Mouse (Mus musculus) limb, embryonic 13.5 days (tissue): ENCODE data around the gene Tram2. TPM values are rescaled to one million over a fixed set of nuclear protein-coding genes. Genes with fewer than 3 reads are reported as not detected.

Source experiments
- ATAC-seq: fragments of 200-750 bp; cut with Nextera tagmentation; 2 replicates; pipeline ENCODE4 v1.8.0; 2017; ENCODE audit warnings: low read depth, moderate number of reproducible peaks, moderate TSS enrichment; ENCODE audit not compliant: low FRiP score
- H3K27ac ChIP-seq: fragments of 300-500 bp; sonication (generic); 2 replicates; pipeline ENCODE4 v1.5.1; 2015; ENCODE audit warnings: inconsistent platforms, mild to moderate bottlenecking, moderate library complexity
- H3K27me3 ChIP-seq: fragments of 300-500 bp; sonication (generic); 2 replicates; pipeline ENCODE4 v1.6.1; 2015; ENCODE audit warnings: mild to moderate bottlenecking, inconsistent platforms
- H3K36me3 ChIP-seq: fragments of 300-500 bp; sonication (generic); 2 replicates; pipeline ENCODE4 v1.6.1; 2015; ENCODE audit warnings: inconsistent platforms, mild to moderate bottlenecking, moderate library complexity
- H3K4me1 ChIP-seq: fragments of 300-500 bp; sonication (generic); 2 replicates; pipeline ENCODE4 v1.6.1; 2015; ENCODE audit warnings: inconsistent platforms
- H3K4me2 ChIP-seq: fragments of 300-500 bp; sonication (generic); replicated peaks from 2 replicates; pipeline ENCODE4 v1.6.1; 2015; ENCODE audit warnings: inconsistent platforms, mild to moderate bottlenecking, moderate library complexity
- H3K4me3 ChIP-seq: fragments of 300-500 bp; sonication (generic); 2 replicates; pipeline ENCODE4 v1.5.1; 2015; ENCODE audit warnings: moderate library complexity, mild to moderate bottlenecking, inconsistent platforms
- H3K9ac ChIP-seq: fragments of 300-500 bp; sonication (generic); 2 replicates; pipeline ENCODE4 v1.6.1; 2015; ENCODE audit warnings: mild to moderate bottlenecking, inconsistent platforms
- H3K9me3 ChIP-seq: fragments of 300-500 bp; sonication (generic); 2 replicates; pipeline ENCODE4 v1.6.1; 2016; ENCODE audit warnings: inconsistent platforms
- WGBS: fragments of 180-500 bp; shearing (Covaris S2); methylation state at CpG from one replicate; pipeline ENCODE4 v1.1.7; 2015; 5-methylcytosine and 5-hydroxymethylcytosine counted together
- polyA plus RNA-seq: library from polyadenylated mRNA; unstranded; fragments of >200 nt; fragmentation: Nextera tagmentation; extraction: Ambion mirVana; gene quantifications from 2 replicates; pipeline ENCODE4 v1.2.1, GENCODE M21; 2015

The Tram2 gene
- 11.6 and 12.4 TPM in 2 replicates for polyA plus RNA-seq

- Histone ChIP-seq H3K9me3 (no peaks in the 10 kb centered on the region), H3K27me3 (no peaks in the 10 kb centered on the region), H3K9ac (peak within 1 kb of the TSS; percentile 83), H3K4me1 (peaks cover 47% of the 10 kb centered on the region), H3K4me2 (peak within 1 kb of the TSS; percentile 83), H3K27ac (peak within 1 kb of the TSS; percentile 92), H3K36me3 (no peaks in the 10 kb centered on the region), H3K4me3 (peak within 1 kb of the TSS; percentile 58)
- 2% methylated on average over 48 of the region's 52 CpGs for WGBS
- ATAC-seq: peak; percentile 93
Observed at GRCm38 (mm10) chr1:21079217-21079773, at the start of gene Tram2. TSS of gene Tram2 (minus strand) at chr1:21079229.

- Histone ChIP-seq H3K4me1 (no peaks in the 10 kb centered on the region), H3K4me3 (no peak overlapping the region), H3K9me3 (peaks cover 8% of the 10 kb centered on the region; the same call in 1 of the 2 replicates), H3K9ac (no peak overlapping the region), H3K27ac (peak overlapping the region; percentile 69; the same call in 1 of the 2 replicates), H3K27me3 (no peaks in the 10 kb centered on the region), H3K36me3 (no peaks in the 10 kb centered on the region), H3K4me2 (no peak overlapping the region)
- 66% methylated on average over 14 of the region's 14 CpGs for WGBS
- ATAC-seq: peak; percentile 48; the same call in 1 of the 2 replicates
Observed at GRCm38 (mm10) chr1:21124713-21125336, 45.8 kb upstream of the Tram2 start.

DNA sequence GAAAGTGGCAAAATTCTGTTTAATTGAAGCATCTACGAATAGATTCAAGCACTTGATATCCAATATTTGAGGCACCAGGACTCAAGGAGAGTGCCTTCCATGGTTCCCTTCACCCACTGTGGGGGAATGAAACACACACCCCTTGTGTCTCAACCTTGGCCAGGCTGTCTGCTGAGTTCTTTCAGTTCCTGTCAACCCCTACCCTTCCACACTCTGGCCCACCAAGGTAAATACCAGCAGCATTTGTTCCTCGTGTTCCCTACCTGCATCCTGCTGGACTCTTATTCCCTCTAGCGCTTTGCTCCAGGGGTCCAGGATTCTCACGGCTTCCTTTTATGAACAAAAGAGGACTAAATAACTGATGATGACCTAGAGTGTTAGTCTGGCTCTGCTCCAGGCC, 24.8 kb upstream of the Tram2 start:
- Histone ChIP-seq H3K9me3 (no peaks in the 10 kb centered on the region), H3K4me1 (peaks cover 7% of the 10 kb centered on the region; the same call in 1 of the 2 replicates), H3K4me2 (no peak overlapping the region), H3K27me3 (no peaks in the 10 kb centered on the region), H3K9ac (no peak overlapping the region), H3K27ac (no peak overlapping the region), H3K36me3 (no peaks in the 10 kb centered on the region), H3K4me3 (no peak overlapping the region)
- no peak for ATAC-seq
- WGBS: 82% methylated on average over 4 of the region's 4 CpGs

DNA sequence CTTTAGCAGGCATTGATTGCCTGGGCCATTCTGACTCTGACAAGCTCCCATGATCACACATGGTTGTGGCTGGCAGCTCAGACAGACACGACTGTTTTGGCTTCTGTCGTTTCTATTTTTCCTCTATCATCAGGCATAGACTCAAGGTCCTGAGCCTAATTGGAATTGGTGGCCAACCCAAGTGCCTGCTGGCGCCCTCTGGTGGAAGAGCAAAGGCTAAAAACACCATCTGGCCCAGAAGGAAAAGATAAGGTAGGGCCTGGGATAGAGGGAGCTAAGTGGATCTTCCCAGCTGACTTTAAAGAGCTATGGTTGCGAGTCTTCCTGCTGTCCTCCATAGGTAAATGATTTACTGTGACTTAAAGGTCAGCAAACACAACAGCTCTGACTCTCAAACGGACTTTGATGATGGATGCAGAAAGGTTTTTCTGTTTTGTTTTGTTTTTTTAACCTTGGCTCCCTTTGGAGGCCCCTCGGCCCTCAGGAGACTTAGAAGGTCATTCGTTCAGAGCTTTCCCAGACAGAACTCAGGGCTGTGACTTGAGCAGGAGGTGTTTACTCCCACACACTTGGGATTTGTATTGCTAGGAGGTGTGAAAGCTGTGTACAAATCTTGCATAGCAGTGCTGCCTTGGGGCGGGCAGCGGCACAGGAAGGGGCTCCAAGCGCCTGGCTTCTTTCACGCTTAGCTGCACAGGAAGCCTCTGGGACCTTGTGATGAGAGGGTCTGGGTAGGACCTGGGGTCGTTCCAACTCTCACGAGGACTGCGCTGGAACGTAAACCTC, 22.4 kb upstream of the Tram2 start:
- ATAC-seq: peak; percentile 51
- Histone ChIP-seq H3K4me1 (peaks cover 7% of the 10 kb centered on the region; the same call in 1 of the 2 replicates), H3K9me3 (no peaks in the 10 kb centered on the region), H3K9ac (no peak overlapping the region), H3K27me3 (no peaks in the 10 kb centered on the region), H3K36me3 (no peaks in the 10 kb centered on the region), H3K4me3 (no peak overlapping the region), H3K4me2 (peak overlapping the region; percentile 25; the same call in 1 of the 2 replicates), H3K27ac (no peak overlapping the region)
- 35% methylated on average over 15 of the region's 15 CpGs for WGBS

- Histone ChIP-seq H3K36me3 (no peaks in the 10 kb centered on the region), H3K4me2 (no peak overlapping the region), H3K9me3 (no peaks in the 10 kb centered on the region), H3K27ac (no peak overlapping the region), H3K27me3 (no peaks in the 10 kb centered on the region), H3K4me3 (no peak overlapping the region), H3K4me1 (peaks cover 7% of the 10 kb centered on the region; the same call in 1 of the 2 replicates), H3K9ac (no peak overlapping the region)
- 82% methylated on average over 4 of the region's 4 CpGs for WGBS
- ATAC-seq: no peak
Observed at GRCm38 (mm10) chr1:21100726-21101125, 21.7 kb upstream of the Tram2 start.

GRCm38 (mm10) chr1:21097001-21097989, 18.3 kb upstream of the Tram2 start:
- 81% methylated on average over 23 of the region's 23 CpGs for WGBS
- Histone ChIP-seq H3K27ac (no peak overlapping the region), H3K4me1 (peaks cover 7% of the 10 kb centered on the region; the same call in 1 of the 2 replicates), H3K27me3 (no peaks in the 10 kb centered on the region), H3K4me2 (no peak overlapping the region), H3K4me3 (no peak overlapping the region), H3K9me3 (no peaks in the 10 kb centered on the region), H3K9ac (no peak overlapping the region), H3K36me3 (no peaks in the 10 kb centered on the region)
- 0 out of 2 replicates have a peak, but pooled peaks have one; percentile 60 for ATAC-seq

- ATAC-seq: no peak
- WGBS: 68% methylated on average over 4 of the region's 4 CpGs
- Histone ChIP-seq H3K36me3 (no peaks in the 10 kb centered on the region), H3K4me2 (no peak overlapping the region), H3K4me1 (no peaks in the 10 kb centered on the region), H3K4me3 (no peak overlapping the region), H3K9me3 (no peaks in the 10 kb centered on the region), H3K27me3 (no peaks in the 10 kb centered on the region), H3K27ac (no peak overlapping the region), H3K9ac (no peak overlapping the region)
Observed at GRCm38 (mm10) chr1:21094644-21095215, 15.7 kb upstream of the Tram2 start.

DNA sequence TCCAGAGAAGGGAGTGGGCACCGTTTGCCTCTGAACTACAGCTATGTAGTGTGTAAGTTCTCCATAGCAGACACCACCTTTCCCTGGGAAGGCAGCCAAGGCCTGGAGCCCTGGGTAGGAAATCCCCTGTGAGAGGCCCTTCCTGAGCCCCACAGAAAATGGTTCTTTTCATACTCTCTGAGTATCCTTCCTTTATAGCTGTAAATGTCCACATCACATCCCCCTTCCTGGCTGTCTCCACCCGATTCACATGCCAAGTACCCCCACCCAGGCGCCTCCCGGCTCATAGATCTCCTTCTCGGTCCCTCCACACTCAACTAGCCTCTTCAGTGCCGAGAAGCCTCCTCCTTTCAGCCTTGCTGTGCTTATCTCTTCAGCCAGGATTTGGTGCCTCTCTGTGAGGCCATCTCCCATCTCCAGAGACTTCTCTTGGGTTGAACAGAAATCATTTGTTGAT, 10.7 kb upstream of the Tram2 start:
- Histone ChIP-seq H3K27me3 (no peaks in the 10 kb centered on the region), H3K4me3 (no peak overlapping the region), H3K4me1 (no peaks in the 10 kb centered on the region), H3K9me3 (no peaks in the 10 kb centered on the region), H3K36me3 (no peaks in the 10 kb centered on the region), H3K9ac (no peak overlapping the region), H3K27ac (peak overlapping the region; percentile 45; the same call in 1 of the 2 replicates), H3K4me2 (no peak overlapping the region)
- ATAC-seq: peak; percentile 64
- WGBS: 74% methylated on average over 6 of the region's 6 CpGs

DNA sequence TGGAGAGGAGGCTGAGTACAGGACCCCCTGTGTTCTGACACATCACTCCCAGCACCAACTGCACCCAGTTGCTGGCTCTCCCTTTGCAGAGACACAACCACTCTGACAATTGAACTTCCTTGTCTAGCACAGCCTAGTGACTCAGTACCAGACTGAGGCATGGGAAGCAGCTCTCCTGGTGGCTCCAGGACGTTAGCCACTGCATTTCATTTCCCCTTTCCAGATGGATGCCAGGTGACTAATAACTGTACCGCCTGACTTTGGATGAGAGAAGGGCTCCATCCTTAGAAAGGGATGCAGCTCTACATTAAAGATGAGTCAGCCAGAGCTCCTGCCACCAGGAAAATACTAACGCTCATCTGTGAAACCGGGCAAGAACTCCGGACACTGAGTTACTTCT, 7.3 kb upstream of the Tram2 start:
- no peak overlapping the region for H3K27ac ChIP-seq
- H3K9me3 ChIP-seq: no peaks in the 10 kb centered on the region
- H3K9ac ChIP-seq: no peak overlapping the region
- no peak overlapping the region for H3K4me2 ChIP-seq
- no peaks in the 10 kb centered on the region for H3K27me3 ChIP-seq
- no peaks in the 10 kb centered on the region for H3K36me3 ChIP-seq
- no peak overlapping the region for H3K4me3 ChIP-seq
- H3K4me1 ChIP-seq: no peaks in the 10 kb centered on the region
- WGBS: 71% methylated on average over 5 of the region's 5 CpGs
- no peak for ATAC-seq

DNA sequence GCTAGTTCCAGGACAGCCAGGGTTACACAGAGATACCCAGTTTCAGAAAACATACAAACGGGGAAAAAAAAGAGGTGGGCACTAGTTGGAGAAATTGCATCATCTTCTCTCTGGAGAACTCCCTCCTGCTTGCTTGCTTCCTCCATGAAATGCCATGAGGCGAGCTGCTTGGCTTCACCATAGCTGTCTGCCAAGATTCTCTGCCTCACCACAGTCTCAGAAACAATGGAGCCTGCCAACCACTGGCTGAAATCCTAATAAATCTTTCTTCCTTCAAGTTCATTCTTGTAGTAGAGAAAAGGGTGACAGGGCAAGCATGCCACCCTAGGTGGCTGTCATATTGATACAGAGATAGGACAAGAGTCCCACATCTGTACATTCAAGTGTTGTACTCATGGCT, 5.6 kb upstream of the Tram2 start:
- WGBS: 82% methylated on average over 2 of the region's 2 CpGs
- Histone ChIP-seq H3K4me2 (no peak overlapping the region), H3K27ac (no peak overlapping the region), H3K4me1 (0 out of 2 replicates have a peak, but pooled peaks cover 3% of the 10 kb centered on the region), H3K9me3 (no peaks in the 10 kb centered on the region), H3K4me3 (no peak overlapping the region), H3K36me3 (no peaks in the 10 kb centered on the region), H3K27me3 (no peaks in the 10 kb centered on the region), H3K9ac (no peak overlapping the region)
- no peak for ATAC-seq

DNA sequence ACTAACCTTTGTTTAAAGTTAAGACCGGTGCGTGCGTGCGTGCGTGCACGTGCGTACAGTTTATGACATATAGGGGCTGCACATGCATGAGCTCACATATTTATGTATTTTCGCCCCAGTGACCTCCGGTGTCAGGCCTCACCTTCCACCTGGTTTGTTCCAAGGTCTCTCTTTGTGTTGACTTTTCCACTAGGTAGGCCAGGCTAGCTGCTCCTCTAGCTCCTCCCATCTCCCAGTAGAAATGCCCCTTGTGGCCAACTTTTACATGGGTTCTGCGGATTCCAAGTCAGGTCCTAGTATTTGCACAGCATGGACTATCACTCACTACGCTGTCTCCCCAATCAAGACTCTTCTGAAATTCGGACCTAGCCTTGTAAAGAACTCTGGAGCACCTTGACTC, 1.3 kb upstream of the Tram2 start:
- peaks cover 36% of the 10 kb centered on the region for H3K4me1 ChIP-seq
- H3K9ac ChIP-seq: no peak overlapping the region
- no peaks in the 10 kb centered on the region for H3K27me3 ChIP-seq
- H3K4me3 ChIP-seq: no peak overlapping the region
- no peak for ATAC-seq
- H3K9me3 ChIP-seq: no peaks in the 10 kb centered on the region
- 90% methylated on average over 12 of the region's 12 CpGs for WGBS
- H3K4me2 ChIP-seq: no peak overlapping the region
- H3K27ac ChIP-seq: no peak overlapping the region
- no peaks in the 10 kb centered on the region for H3K36me3 ChIP-seq
